Mouse (Mus musculus): ENCODE results near the gene Sod2. TPM values are rescaled to one million over a fixed set of nuclear protein-coding genes. Genes with fewer than 3 reads are reported as not detected.
A peak's percentile ranks its signal among the peaks of the same experiment; 100 is the strongest.
"Not testable (repeated sequence)": the region's sequence is repeated elsewhere in the genome, so short reads cannot be mapped to it uniquely, and the experiment has no call there.

Gene Sod2
- polyA plus RNA-seq, 1 experiment from 2014 or later, result 89.6 TPM

GRCm38 (mm10) chr17:13036627-13037192, 30.1 kb downstream of the Sod2 start:
- H3K4me1 ChIP-seq (ENCODE audit: control insufficient read depth, insufficient read depth, low read length); H3K9ac ChIP-seq (replicated peaks; ENCODE audit: low read length); H3K4me2 ChIP-seq (ENCODE audit: low read depth, low read length); H3K27ac ChIP-seq (replicated peaks; ENCODE audit: low read depth, low read length); ATAC-seq (replicated peaks; ENCODE audit: insufficient number of reproducible peaks, low FRiP score, low TSS enrichment, low read depth); H3K36me3 ChIP-seq (replicated peaks; ENCODE audit: control insufficient read depth, insufficient read depth, low read depth, low read length); H3K9me3 ChIP-seq (replicated peaks; ENCODE audit: control insufficient read depth, low read length); DNase-seq (ENCODE audit: low spot score); H3K4me3 ChIP-seq (ENCODE audit: low read depth, low read length); H3K27me3 ChIP-seq (ENCODE audit: control insufficient read depth, insufficient read depth, low read length): not testable (repeated sequence)
- WGBS, result 100% methylated on average over 3 of the region's 12 CpGs

DNA sequence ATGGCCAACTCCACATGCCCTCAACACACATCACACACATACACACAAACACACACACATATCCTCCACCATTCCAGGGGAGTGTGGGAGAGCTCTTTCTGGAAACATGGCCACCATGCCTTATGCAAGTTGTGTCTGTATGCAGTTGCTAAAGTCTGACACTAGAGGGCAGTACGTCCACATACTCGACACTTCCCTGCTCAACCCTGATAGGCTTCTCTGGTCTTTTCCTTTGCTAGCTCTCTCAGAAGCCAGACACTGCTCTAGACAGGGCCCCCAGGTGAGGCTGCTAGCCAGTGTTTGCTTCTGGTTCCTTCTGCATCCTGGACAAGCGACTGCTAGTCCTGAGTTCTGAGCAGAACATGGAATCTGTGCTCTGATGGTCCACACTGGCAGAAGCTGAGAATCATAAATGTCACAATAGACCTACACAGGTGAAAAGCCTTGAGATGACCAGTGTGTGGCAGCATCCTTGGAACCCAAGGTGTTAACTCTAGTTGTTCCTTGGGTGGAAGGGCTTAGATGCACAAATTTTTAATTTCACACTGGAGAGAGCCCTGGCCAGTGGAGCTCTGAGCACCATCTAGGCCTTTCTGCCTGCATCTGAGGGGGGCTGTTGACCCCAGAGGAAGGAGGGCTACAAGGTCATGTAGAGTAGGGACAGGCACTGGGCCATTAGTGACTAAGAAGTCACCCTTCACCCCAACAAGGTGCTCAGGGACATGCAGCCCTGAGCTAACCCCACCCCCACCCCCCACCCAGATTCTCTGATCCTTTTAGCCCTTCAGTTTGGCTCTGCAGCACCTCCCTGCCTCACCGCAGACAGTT, 37.4 kb downstream of the Sod2 start:
- not testable (repeated sequence) for H3K9ac ChIP-seq (replicated peaks; ENCODE audit: low read length); H3K9me3 ChIP-seq (replicated peaks; ENCODE audit: control insufficient read depth, low read length); H3K4me1 ChIP-seq (ENCODE audit: control insufficient read depth, insufficient read depth, low read length); H3K27me3 ChIP-seq (ENCODE audit: control insufficient read depth, insufficient read depth, low read length); H3K4me3 ChIP-seq (ENCODE audit: low read depth, low read length); H3K4me2 ChIP-seq (ENCODE audit: low read depth, low read length); H3K36me3 ChIP-seq (replicated peaks; ENCODE audit: control insufficient read depth, insufficient read depth, low read depth, low read length); H3K27ac ChIP-seq (replicated peaks; ENCODE audit: low read depth, low read length)
- ATAC-seq (replicated peaks; ENCODE audit: insufficient number of reproducible peaks, low FRiP score, low TSS enrichment, low read depth), result peak; percentile 80
- DNase-seq (ENCODE audit: low spot score), result peak; percentile 66
- WGBS, result 13% methylated on average over 4 of the region's 4 CpGs

- not testable (repeated sequence) for H3K4me2 ChIP-seq (ENCODE audit: low read depth, low read length); H3K27ac ChIP-seq (replicated peaks; ENCODE audit: low read depth, low read length); DNase-seq (ENCODE audit: low spot score); H3K27me3 ChIP-seq (ENCODE audit: control insufficient read depth, insufficient read depth, low read length); H3K4me3 ChIP-seq (ENCODE audit: low read depth, low read length); H3K9ac ChIP-seq (replicated peaks; ENCODE audit: low read length); ATAC-seq (replicated peaks; ENCODE audit: insufficient number of reproducible peaks, low FRiP score, low TSS enrichment, low read depth); H3K4me1 ChIP-seq (ENCODE audit: control insufficient read depth, insufficient read depth, low read length); H3K9me3 ChIP-seq (replicated peaks; ENCODE audit: control insufficient read depth, low read length); H3K36me3 ChIP-seq (replicated peaks; ENCODE audit: control insufficient read depth, insufficient read depth, low read depth, low read length)
- WGBS, result no CpG with 5 or more reads among the region's 8 CpGs
Observed at GRCm38 (mm10) chr17:13052124-13052813, 45.6 kb downstream of the Sod2 start, which contains the start of gene Gpr31b. Gpr31b (minus strand) TSS chr17:13052296.

DNA sequence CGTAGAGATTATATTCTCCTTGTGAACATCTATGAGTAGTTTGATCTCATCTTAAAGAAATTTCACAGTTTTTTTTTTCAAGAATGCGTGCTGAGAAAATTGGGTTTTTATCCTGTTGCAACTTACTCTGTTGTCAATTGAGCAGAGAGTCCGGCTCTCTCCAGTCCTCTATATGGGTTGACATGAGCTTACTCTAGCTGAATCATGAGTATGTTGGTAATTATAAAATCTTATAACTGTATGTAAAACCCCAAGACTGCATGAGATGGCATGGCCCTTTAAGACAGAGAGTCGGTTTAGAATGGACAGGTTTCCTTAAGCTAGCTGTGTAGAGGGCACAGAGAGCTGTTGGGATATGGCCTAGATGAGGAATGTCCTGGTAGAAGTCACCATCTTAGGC, 54.2 kb downstream of the Sod2 start, which contains the start of gene Tcp10b:
Gene Tcp10b (plus strand): TSS at position 301 of the 400 bp plus-strand sequence.
- WGBS, result 88% methylated on average over 3 of the region's 4 CpGs
- H3K4me1 ChIP-seq (ENCODE audit: control insufficient read depth, insufficient read depth, low read length); H3K4me3 ChIP-seq (ENCODE audit: low read depth, low read length); H3K27ac ChIP-seq (replicated peaks; ENCODE audit: low read depth, low read length); ATAC-seq (replicated peaks; ENCODE audit: insufficient number of reproducible peaks, low FRiP score, low TSS enrichment, low read depth); H3K4me2 ChIP-seq (ENCODE audit: low read depth, low read length); DNase-seq (ENCODE audit: low spot score); H3K36me3 ChIP-seq (replicated peaks; ENCODE audit: control insufficient read depth, insufficient read depth, low read depth, low read length); H3K9me3 ChIP-seq (replicated peaks; ENCODE audit: control insufficient read depth, low read length); H3K27me3 ChIP-seq (ENCODE audit: control insufficient read depth, insufficient read depth, low read length); H3K9ac ChIP-seq (replicated peaks; ENCODE audit: low read length): not testable (repeated sequence)

DNA sequence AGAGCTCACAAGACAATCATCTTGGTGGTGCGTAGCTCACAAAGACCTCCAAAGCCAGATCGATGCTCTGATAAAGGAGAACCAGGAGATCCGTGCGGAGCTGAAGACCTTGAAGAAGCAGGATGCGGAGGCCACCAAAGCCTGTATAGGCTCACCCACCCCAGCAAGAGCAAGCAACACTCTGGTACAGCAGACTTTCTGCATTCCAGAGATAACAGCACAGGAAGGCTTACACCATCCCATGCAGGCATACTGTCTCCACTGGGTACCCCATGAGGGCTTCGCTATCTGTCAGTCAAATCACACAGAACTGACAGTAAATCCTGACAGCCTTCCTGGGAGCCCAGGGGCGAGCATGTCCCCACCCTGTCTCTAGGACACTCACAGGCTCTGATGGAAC, 56.2 kb downstream of the Sod2 start:
- ATAC-seq (replicated peaks; ENCODE audit: insufficient number of reproducible peaks, low FRiP score, low TSS enrichment, low read depth); H3K4me3 ChIP-seq (ENCODE audit: low read depth, low read length); H3K4me2 ChIP-seq (ENCODE audit: low read depth, low read length); H3K27ac ChIP-seq (replicated peaks; ENCODE audit: low read depth, low read length); H3K36me3 ChIP-seq (replicated peaks; ENCODE audit: control insufficient read depth, insufficient read depth, low read depth, low read length); H3K4me1 ChIP-seq (ENCODE audit: control insufficient read depth, insufficient read depth, low read length); H3K9me3 ChIP-seq (replicated peaks; ENCODE audit: control insufficient read depth, low read length); DNase-seq (ENCODE audit: low spot score); H3K27me3 ChIP-seq (ENCODE audit: control insufficient read depth, insufficient read depth, low read length); H3K9ac ChIP-seq (replicated peaks; ENCODE audit: low read length): not testable (repeated sequence)
- 96% methylated on average over 2 of the region's 7 CpGs for WGBS

- 20% methylated on average over 1 of the region's 4 CpGs for WGBS
- H3K4me1 ChIP-seq (ENCODE audit: control insufficient read depth, insufficient read depth, low read length); H3K9ac ChIP-seq (replicated peaks; ENCODE audit: low read length); H3K9me3 ChIP-seq (replicated peaks; ENCODE audit: control insufficient read depth, low read length); H3K27ac ChIP-seq (replicated peaks; ENCODE audit: low read depth, low read length); H3K4me2 ChIP-seq (ENCODE audit: low read depth, low read length); H3K4me3 ChIP-seq (ENCODE audit: low read depth, low read length); ATAC-seq (replicated peaks; ENCODE audit: insufficient number of reproducible peaks, low FRiP score, low TSS enrichment, low read depth); H3K27me3 ChIP-seq (ENCODE audit: control insufficient read depth, insufficient read depth, low read length); DNase-seq (ENCODE audit: low spot score); H3K36me3 ChIP-seq (replicated peaks; ENCODE audit: control insufficient read depth, insufficient read depth, low read depth, low read length): not testable (repeated sequence)
Observed at GRCm38 (mm10) chr17:13067864-13068385, 61.3 kb downstream of the Sod2 start.

DNA sequence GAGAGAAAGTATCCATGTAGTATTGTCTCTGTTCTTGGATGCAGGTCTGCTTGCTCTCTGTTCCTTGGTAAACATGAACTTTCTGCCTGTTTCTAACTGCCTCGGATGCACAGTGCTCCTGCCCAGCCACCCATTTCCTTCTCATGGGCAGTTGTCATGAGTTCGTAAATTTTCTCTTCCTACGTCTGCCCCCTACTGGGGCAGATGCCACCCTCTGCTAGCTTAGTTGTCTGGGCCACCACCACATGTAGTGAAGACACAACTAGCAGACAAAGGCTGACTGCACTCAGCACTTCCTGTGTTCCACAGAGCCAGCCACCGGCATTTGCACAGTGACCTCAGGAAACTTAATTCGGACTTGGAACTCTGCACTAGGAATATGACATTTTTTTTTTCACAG, 62.6 kb downstream of the Sod2 start:
- DNase-seq (ENCODE audit: low spot score); H3K9me3 ChIP-seq (replicated peaks; ENCODE audit: control insufficient read depth, low read length); H3K9ac ChIP-seq (replicated peaks; ENCODE audit: low read length); H3K4me2 ChIP-seq (ENCODE audit: low read depth, low read length); ATAC-seq (replicated peaks; ENCODE audit: insufficient number of reproducible peaks, low FRiP score, low TSS enrichment, low read depth); H3K27ac ChIP-seq (replicated peaks; ENCODE audit: low read depth, low read length); H3K4me1 ChIP-seq (ENCODE audit: control insufficient read depth, insufficient read depth, low read length); H3K27me3 ChIP-seq (ENCODE audit: control insufficient read depth, insufficient read depth, low read length); H3K36me3 ChIP-seq (replicated peaks; ENCODE audit: control insufficient read depth, insufficient read depth, low read depth, low read length); H3K4me3 ChIP-seq (ENCODE audit: low read depth, low read length): not testable (repeated sequence)
- WGBS, result 79% methylated on average over 3 of the region's 5 CpGs

All from embryonic facial prominence, embryonic 11.5 days (tissue).